In the genomic region with DNA sequence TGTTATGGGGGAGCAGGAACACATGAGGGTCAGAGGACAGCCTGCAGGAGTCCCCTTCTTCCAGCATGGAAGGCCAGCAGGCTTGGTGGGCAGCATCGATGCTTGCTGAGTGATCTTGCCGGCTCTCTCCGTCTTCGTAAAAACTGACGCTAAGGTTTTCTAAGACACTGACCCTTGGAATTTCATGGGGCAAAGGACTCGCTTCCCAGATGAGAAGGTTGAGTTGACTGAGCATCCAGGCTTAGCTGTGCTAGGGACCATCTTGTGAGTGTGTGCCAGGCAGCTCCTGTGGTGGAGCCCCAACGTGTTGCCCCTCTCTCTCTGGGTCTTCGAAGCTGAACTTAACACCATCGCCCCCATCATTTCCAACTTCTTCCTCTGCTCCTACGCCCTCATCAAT, we compare ENCODE assay signal across 15 mouse cellular contexts. TPM values are rescaled to one million over a fixed set of nuclear protein-coding genes. Genes with fewer than 3 reads are reported as not detected.
"Had no signal": no experiment of that assay in that cellular context is flagged by ENCODE, and none has a peak within 500 bp of the region (broad histone marks: within the 10 kb centered on the region; RNA-seq: fewer than 3 reads in every experiment).

No protein-coding gene starts in this region.

- H3K4me1 ChIP-seq: hindbrain, embryonic 13.5 days; hindbrain, embryonic 15.5 days; limb, embryonic 13.5 days; limb, embryonic 15.5 days; liver, embryonic 12.5 days had no signal

- H3K27me3 ChIP-seq: heart, embryonic 15.5 days; hindbrain, embryonic 13.5 days; hindbrain, embryonic 15.5 days; limb, embryonic 13.5 days; limb, embryonic 15.5 days; liver, embryonic 12.5 days had no signal

- H3K36me3 ChIP-seq: heart, embryonic 13.5 days; heart, embryonic 15.5 days; hindbrain, embryonic 13.5 days; hindbrain, embryonic 15.5 days; limb, embryonic 13.5 days; limb, embryonic 15.5 days; liver, embryonic 12.5 days had no signal

- H3K4me3 ChIP-seq: heart, embryonic 13.5 days; heart, embryonic 15.5 days; hindbrain, embryonic 13.5 days; hindbrain, embryonic 15.5 days; limb, embryonic 13.5 days; limb, embryonic 15.5 days; liver, embryonic 12.5 days had no signal

- ATAC-seq: intestine, embryonic 16.5 days; liver, embryonic 12.5 days had no signal

- H3K4me2 ChIP-seq: heart, embryonic 11.5 days; heart, embryonic 13.5 days; heart, embryonic 15.5 days; hindbrain, embryonic 13.5 days; hindbrain, embryonic 15.5 days; limb, embryonic 13.5 days; limb, embryonic 15.5 days; liver, embryonic 12.5 days had no signal

- H3K27ac ChIP-seq: heart, embryonic 13.5 days; heart, embryonic 15.5 days; hindbrain, embryonic 13.5 days; hindbrain, embryonic 15.5 days; limb, embryonic 13.5 days; limb, embryonic 15.5 days; liver, embryonic 12.5 days had no signal

- H3K9ac ChIP-seq: forebrain, postnatal 0 days; heart, embryonic 13.5 days; heart, embryonic 15.5 days; hindbrain, embryonic 13.5 days; hindbrain, embryonic 15.5 days; limb, embryonic 13.5 days; limb, embryonic 15.5 days; liver, embryonic 12.5 days had no signal

- H3K9me3 ChIP-seq: heart, embryonic 13.5 days; heart, embryonic 15.5 days; hindbrain, embryonic 13.5 days; hindbrain, embryonic 15.5 days; limb, embryonic 13.5 days; limb, embryonic 15.5 days; liver, embryonic 12.5 days had no signal

RNA-seq across cellular contexts. Expression of a gene that starts 13.7 kb away (rescaled TPM):
- total RNA-seq: gastrocnemius, adult 8-10 months; gastrocnemius, postnatal 14 days; gastrocnemius, postnatal 36 days; hematopoietic stem cell, adult 5-6 weeks had no signal
- polyA plus RNA-seq: heart, embryonic 13.5 days; limb, embryonic 11.5 days; limb, embryonic 13.5 days; limb, embryonic 15.5 days; liver, embryonic 12.5 days had no signal
